Mouse (Mus musculus) spleen, adult 2 months (tissue): Measurements from ENCODE around the gene Vps53. TPM values are rescaled to one million over a fixed set of nuclear protein-coding genes. Genes with fewer than 3 reads are reported as not detected.

ENCODE experiments used
- DNase-seq, 2 experiments: peaks; one replicate each; pipeline versions ENCODE4 v3.0.0 to v3.0.0-alpha.2; 2012 to 2021; ENCODE audit warnings: low spot score in 2 of 2, low read depth in 1 of 2
- H3K27ac ChIP-seq: fragments of 200-500 bp; 2 replicates; pipeline ENCODE4 v1.5.1; 2012; ENCODE audit warnings: low read length, inconsistent platforms; ENCODE audit not compliant: insufficient read depth
- H3K27me3 ChIP-seq: fragments of 200-500 bp; 2 replicates; pipeline ENCODE4 v1.6.1; 2012; ENCODE audit warnings: mild to moderate bottlenecking, moderate library complexity, low read length, inconsistent platforms; ENCODE audit not compliant: control insufficient read depth, insufficient read depth
- H3K36me3 ChIP-seq: fragments of 200-500 bp; 2 replicates; pipeline ENCODE4 v1.6.1; 2012; ENCODE audit warnings: mild to moderate bottlenecking, low read length, inconsistent platforms; ENCODE audit not compliant: control insufficient read depth, insufficient read depth
- H3K4me1 ChIP-seq: fragments of 200-500 bp; 2 replicates; pipeline ENCODE4 v1.6.1; 2011; ENCODE audit warnings: inconsistent platforms; ENCODE audit not compliant: control insufficient read depth, insufficient read depth, insufficient read length
- H3K4me3 ChIP-seq: fragments of 200-500 bp; 2 replicates; pipeline ENCODE4 v1.5.1; 2011; ENCODE audit warnings: mild to moderate bottlenecking, inconsistent platforms; ENCODE audit not compliant: insufficient read depth, insufficient read length; ENCODE audit errors: extremely low read depth
- CTCF ChIP-seq: fragments of 200-500 bp; IDR thresholded peaks from 2 replicates; pipeline ENCODE4 v1.5.1; 2011; ENCODE audit warnings: mild to moderate bottlenecking, inconsistent platforms; ENCODE audit not compliant: insufficient read depth, insufficient read length, insufficient replicate concordance; ENCODE audit errors: extremely low read depth
- POLR2A ChIP-seq: fragments of 200-500 bp; IDR thresholded peaks from 2 replicates; pipeline ENCODE4 v1.6.1; 2011; ENCODE audit warnings: low read depth, low read length, inconsistent platforms
- WGBS: fragments of 180-500 bp; shearing (Covaris S2); methylation state at CpG from one replicate; pipeline ENCODE4 v1.1.7; 2018; 5-methylcytosine and 5-hydroxymethylcytosine counted together
- polyA plus RNA-seq: library from polyadenylated mRNA; depleted of rRNA; stranded (reverse); fragments of >200 nt; gene quantifications from 2 replicates; pipeline ENCODE4 v1.2.3, GENCODE M21; 2012

Gene Vps53
- polyA plus RNA-seq, 1 experiment = 12.4 TPM

DNA sequence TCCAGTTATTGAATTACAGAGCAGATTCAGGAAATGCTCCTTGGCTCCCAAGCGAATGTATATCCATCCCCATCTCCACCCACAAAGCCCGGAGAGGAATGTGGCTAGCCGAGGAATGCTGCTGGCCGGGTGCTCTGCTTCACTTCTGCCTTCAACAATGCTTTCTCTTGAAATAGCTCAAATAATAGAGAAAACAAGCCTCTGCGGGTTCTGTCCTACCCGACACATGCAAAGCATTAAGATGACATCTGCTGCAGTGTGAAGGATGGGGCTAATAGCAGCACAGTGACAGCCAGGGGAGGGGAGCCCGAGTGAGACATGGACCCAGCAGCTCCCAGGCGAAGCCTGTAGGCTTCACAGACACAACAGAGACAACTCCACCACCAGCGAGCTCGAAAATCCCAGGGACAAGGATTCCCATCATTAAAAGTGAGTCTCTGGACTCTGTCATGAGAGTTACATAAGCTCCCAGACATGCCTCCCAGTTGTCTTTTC, 59.0 kb downstream of the Vps53 start:
- WGBS = 91% methylated on average over 10 of the region's 10 CpGs
- DNase-seq = no peak
- Histone ChIP-seq H3K27me3 (no peaks in the 10 kb centered on the region), H3K27ac (no peak overlapping the region), H3K4me3 (no peak overlapping the region), H3K36me3 (peaks cover 16% of the 10 kb centered on the region), H3K4me1 (no peaks in the 10 kb centered on the region)
- TF ChIP-seq CTCF (no peak), POLR2A (no peak)

- WGBS = 51% methylated on average over 3 of the region's 3 CpGs
- no peak for DNase-seq
Observed at GRCm38 (mm10) chr11:76110416-76110815, 69.0 kb downstream of the Vps53 start.

GRCm38 (mm10) chr11:76106551-76107496, 72.6 kb downstream of the Vps53 start:
- no peak overlapping the region for H3K4me3 ChIP-seq
- peaks cover 7% of the 10 kb centered on the region for H3K36me3 ChIP-seq
- no peak overlapping the region for H3K27ac ChIP-seq
- WGBS = 78% methylated on average over 11 of the region's 11 CpGs
- H3K4me1 ChIP-seq = no peaks in the 10 kb centered on the region
- H3K27me3 ChIP-seq = no peaks in the 10 kb centered on the region
- DNase-seq = no peak
- no peak for TF ChIP-seq POLR2A
- no peak for TF ChIP-seq CTCF

More at GRCm38 (mm10) chr11:76110416-76110815, 69.0 kb downstream of the Vps53 start:
- no peak for TF ChIP-seq CTCF
- TF ChIP-seq POLR2A = no peak
- no peaks in the 10 kb centered on the region for H3K27me3 ChIP-seq
- no peak overlapping the region for H3K27ac ChIP-seq
- no peak overlapping the region for H3K4me3 ChIP-seq
- H3K4me1 ChIP-seq = no peaks in the 10 kb centered on the region
- H3K36me3 ChIP-seq = peaks cover 20% of the 10 kb centered on the region

DNA sequence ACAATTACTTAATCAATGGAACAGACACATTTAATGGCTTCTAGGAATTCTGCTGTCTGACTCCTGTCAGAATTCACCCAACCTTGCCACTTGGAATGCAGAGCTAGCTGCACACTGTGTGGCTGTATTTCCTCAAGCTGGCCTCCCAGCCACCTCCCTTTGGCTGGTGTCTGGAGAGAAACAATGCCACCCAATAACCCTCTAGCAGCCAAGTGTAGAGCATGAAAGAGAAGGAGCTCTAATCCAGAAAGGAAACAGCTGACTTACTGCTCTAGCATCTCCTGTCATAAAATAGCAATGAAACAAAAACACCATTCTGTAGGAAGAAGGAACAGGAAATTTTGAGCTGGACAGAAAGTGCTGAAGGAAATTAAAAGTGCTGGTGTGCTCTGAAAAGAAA, 78.3 kb downstream of the Vps53 start:
- Histone ChIP-seq H3K27me3 (no peaks in the 10 kb centered on the region), H3K27ac (no peak overlapping the region), H3K4me1 (no peaks in the 10 kb centered on the region), H3K4me3 (no peak overlapping the region), H3K36me3 (peaks cover 16% of the 10 kb centered on the region)
- no peak for DNase-seq
- TF ChIP-seq CTCF (no peak), POLR2A (no peak)

DNA sequence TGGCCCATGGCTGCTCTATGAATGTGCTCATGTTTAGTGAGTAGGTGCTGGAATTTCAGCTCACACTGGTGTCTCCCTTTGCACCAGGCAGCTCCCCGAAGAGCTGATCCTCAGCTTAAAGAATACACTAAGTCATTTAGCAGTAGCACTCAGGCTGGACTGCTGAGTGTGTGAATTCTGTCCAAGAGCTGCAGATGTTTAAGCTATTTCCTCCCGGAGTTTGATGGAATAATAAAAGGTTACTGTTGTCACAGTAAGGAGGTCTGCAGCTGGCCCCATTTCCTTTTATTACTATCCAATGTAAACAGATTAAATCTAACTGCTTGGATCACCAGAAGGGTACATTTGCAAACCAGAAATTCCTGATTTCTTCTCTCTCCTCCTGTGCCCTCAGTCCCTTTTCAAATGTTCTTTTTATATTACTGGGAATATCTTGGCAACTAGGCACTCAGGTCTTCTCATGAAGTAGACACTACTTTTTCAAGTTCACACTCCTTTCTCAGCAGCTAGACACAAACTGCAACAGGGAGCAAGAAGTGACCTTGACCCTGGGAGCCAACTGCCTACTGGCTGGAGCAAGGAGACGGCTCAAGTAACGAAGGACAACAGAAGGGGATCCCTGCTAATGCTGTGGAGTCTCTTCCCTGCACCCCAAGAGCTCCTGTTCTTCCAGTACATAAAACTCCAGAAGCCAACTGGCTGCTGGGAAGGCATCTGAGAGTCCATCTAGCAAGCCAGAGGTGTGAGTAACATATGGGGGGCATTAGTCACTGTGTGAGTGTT, 80.1 kb downstream of the Vps53 start:
- Histone ChIP-seq H3K27me3 (no peaks in the 10 kb centered on the region), H3K4me3 (no peak overlapping the region), H3K36me3 (peaks cover 14% of the 10 kb centered on the region), H3K27ac (no peak overlapping the region), H3K4me1 (no peaks in the 10 kb centered on the region)
- no peak for DNase-seq
- TF ChIP-seq CTCF = no peak
- TF ChIP-seq POLR2A = no peak
- 87% methylated on average over 4 of the region's 4 CpGs for WGBS

- no peak for TF ChIP-seq CTCF
- no peak for TF ChIP-seq POLR2A
- DNase-seq = no peak
- 95% methylated on average over 8 of the region's 8 CpGs for WGBS
- H3K4me3 ChIP-seq = no peak overlapping the region
- H3K27ac ChIP-seq = no peak overlapping the region
- no peaks in the 10 kb centered on the region for H3K4me1 ChIP-seq
- no peaks in the 10 kb centered on the region for H3K27me3 ChIP-seq
- H3K36me3 ChIP-seq = peaks cover 11% of the 10 kb centered on the region
Observed at GRCm38 (mm10) chr11:76093610-76094009, 85.8 kb downstream of the Vps53 start.
